Mouse (Mus musculus): Measurements from ENCODE around the gene Hlf.
A peak's percentile ranks its signal among the peaks of the same experiment; 100 is the strongest.

Gene Hlf

DNA sequence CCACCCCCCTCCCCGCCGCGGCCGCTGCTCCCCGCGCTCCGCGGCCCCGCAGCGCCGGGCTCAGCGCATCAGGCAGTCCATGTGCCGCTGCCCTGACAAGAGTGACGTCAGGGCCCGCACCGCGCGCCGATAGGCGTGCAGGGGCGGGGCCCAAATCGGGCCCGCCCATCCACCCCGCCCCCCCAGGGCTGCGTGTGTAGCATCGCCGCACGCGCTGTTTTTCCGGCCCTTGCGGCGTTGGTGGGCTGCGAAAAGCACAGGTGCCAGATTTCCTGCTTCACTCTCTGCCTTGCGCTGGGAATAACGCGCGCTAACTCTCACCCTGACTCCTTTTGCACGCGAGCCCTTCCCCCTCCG, at the start of gene Hlf:
Hlf (minus strand) TSS at position 79 of the 357 bp plus-strand sequence.
- DNase-seq (ENCODE audit: low spot score), result peak; percentile 96

GRCm38 (mm10) chr11:90438768-90439167, 48.1 kb upstream of the Hlf start:
- DNase-seq (ENCODE audit: low spot score), result no peak

DNA sequence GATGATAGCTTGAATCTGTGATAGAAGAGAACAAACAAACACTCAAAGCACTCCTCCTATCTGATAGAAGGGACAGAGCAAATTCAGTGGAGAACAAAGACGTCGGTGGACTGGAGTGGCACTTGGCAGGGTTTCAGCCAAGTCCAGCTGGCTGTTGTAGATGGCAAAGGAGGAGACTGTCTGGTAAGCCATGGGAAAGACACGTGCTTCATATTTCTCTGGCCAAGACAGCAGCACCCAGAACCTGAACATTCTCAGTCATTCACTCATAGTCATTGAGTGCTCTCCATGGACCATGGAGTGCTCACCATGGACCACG, 34.5 kb upstream of the Hlf start:
- DNase-seq (ENCODE audit: low spot score), result no peak

- no peak for DNase-seq (ENCODE audit: low spot score)
Measured at GRCm38 (mm10) chr11:90424334-90425206, 33.9 kb upstream of the Hlf start.

DNA sequence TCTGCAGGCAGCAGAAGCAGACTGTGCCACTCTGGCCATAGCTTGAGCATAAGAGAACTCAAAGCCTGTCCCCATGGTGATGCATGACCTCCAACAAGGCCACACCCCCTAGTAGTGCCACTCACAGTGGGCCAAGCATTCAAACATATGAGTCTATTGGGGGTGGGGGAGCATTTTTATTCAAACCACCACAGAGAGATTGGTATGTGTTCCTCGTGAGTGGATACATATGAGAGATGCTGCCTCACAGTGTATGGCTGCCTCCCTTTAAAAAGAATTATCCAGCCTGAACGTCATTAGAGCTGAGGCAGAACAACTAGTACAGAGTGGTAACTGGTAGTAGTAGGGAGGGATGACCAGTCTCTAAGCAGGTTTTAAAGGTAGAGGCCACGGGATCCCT, 33.2 kb upstream of the Hlf start:
- DNase-seq (ENCODE audit: low spot score), result no peak

- DNase-seq (ENCODE audit: low spot score), result no peak
Measured at GRCm38 (mm10) chr11:90419706-90420105, 29.0 kb upstream of the Hlf start.

DNA sequence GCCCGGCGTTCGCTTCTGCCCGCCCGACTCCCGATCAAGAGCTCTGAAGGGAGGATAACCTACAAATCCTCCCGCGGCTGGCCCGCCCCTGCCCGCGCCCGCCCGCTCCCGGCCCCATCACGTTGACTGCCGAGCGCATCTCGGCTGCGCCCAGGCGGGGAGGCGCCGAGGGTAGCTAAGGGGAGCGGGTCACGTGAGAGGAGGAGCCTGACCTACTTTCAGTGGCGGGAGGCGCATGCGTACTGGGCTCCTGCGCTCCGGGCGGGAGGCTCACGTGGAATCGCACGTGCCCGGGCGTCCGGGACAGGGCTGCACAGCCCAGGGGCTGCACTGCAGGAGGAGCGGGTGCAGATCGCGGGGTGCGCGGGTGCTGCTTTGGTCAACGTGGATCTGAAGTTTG, 27.2 kb upstream of the Hlf start:
- DNase-seq (ENCODE audit: low spot score), result peak; percentile 98

DNA sequence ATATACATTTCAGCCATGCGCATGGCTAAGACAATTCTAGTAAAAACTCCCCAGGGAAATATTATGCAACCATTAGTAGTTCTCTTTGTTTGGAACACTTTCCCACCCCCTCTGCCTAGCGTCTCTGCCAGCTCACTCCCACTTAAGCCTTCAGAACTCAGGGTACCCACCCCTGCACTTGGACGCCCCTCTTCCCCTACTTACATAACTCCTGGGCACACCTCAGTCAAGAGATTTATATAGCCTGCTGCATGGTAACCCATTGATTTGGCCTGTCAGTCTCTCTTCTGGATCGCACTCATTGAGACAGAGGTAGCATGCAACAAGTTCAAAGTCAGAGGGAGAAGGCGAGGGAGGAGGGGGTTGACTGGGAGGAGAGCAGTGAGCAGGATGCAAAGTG, 26.3 kb upstream of the Hlf start:
- DNase-seq (ENCODE audit: low spot score), result no peak

- DNase-seq (ENCODE audit: low spot score), result no peak
Measured at GRCm38 (mm10) chr11:90398850-90399249, 8.2 kb upstream of the Hlf start.

DNA sequence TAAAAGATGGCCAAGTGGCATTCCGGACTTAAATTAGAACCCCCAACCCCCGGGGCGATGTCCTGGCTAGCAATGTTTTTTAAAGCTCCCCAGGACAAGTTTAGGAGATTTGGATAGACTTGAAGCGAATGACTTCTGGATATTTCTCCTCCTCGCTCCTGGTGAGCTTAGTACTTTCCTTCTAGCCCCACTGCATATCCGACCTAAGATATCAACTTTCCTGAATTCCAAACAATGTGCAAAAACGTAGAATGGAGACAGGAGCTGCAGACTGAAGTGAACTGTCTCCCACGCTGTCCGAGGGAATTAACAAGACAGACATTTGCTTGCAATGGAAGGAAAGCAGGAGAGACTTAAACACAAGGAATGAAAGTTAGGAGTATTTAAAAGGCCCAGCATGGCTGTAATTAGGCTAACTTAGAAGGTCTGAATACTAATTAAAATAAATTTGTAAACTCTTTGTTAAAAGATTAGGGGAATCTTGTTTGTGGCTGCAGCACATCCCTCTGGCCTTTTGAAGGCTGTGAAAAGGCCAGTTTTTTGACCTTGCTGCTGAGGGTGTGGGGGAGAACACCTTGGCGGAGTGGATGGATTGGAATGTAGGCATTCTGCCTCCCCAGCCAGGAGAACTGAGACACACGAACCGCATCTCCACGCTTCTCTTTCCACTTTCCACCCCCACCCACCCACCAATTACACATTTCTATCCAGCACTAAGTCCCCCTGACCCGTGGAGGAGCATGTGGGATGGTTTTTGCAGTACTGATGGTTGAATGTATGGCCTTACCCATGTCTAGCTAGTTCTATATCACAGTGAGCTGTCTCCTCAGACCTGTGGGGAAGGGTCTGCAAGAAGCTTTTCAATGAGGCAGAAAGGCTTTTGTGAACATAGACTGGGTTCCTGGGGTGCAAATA, 833 bp upstream of the Hlf start:
- peak; percentile 43 for DNase-seq (ENCODE audit: low spot score)

DNA sequence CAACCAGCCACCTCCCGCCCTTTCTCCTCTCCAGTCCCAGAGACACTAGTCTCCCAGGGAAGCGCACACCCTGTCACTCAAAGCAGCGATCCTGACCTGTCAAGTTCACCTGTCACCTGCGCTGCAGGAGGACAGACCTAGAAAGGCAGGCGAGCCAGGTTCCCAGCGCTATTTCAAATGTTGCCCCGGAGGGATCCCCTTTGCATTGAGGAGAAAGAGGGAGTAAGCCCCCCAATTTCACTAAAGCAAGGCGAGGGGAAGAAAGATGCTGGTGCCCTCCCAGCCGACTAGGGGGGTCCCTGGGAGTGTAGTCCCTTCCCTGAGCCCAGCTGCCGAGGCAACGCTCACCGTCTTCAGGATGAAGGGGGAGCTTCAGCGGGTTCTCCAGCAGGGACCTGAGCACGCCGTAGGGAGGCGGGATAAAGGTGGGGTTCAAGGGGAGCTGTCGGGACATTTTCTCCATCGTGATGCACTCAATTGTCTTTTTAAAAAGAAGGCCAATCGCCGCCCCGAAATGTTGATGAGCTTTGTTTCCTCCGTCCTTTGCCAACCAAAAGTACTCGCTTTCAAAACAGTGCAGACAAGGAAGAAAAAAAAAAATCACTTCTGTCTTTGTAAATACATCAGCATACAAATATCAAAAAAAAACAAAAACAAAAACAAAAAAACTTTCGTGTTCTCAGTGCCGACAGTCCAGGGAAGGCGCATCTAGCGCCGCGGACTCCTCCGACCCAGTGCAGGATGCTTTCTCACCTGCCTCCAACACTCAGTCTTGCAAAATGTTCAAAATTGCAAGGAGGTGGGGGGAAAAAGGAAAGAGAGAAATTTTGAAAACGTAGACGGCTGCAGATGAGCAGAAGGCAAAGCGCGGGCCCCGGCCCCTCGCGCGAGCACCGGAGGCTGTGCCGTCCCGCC, 536 bp downstream of the Hlf start:
- peak; percentile 51 for DNase-seq (ENCODE audit: low spot score)

- DNase-seq (ENCODE audit: low spot score), result no peak
Measured at GRCm38 (mm10) chr11:90389174-90389901, 1.4 kb downstream of the Hlf start.

DNA sequence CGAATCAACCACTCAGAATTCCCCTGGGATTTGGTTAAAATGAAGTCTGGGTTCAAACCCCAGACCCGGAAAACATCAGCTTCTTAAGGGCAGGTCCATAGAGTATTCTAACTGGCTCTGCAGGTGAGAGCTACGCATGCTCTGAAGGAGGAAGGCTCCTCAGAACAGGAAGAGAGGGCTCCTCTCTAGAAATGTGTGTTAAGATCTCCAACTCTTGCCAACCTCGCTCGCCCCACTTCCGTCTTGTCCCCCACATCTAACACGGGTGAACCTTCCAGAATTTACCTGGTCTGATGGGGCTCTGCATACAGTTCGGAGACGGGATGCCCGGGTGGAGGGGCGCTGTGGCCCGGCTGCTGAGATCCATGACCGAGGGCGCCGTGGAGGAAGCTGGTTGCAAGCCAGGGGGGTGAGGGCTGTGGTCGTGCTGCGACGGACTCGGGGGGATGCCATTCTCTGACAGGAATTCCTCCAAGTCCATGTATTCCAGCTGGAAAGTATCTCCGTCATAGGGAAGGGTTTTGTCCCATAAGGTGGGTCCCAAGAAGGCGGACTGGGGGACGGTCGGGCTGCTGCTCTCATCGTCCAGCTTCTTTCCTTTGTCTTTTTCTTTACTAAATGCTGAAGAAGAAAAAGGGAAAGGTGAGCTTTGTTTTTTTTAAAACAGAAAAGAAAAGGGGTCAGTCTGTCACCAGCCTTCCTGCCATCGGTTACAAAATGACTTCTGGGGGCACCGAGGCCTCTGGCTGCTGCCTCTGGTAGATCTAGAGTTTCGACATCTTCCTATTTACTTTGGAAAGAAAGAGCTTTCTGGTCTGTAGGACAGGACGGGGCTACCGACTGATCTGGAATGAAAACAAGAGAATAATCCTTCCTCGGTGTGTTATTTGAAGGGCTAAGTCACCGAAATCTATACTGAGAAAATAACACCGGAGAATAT, 2.9 kb downstream of the Hlf start:
- DNase-seq (ENCODE audit: low spot score), result no peak

GRCm38 (mm10) chr11:90382005-90382611, 8.6 kb downstream of the Hlf start:
- DNase-seq (ENCODE audit: low spot score), result no peak

DNA sequence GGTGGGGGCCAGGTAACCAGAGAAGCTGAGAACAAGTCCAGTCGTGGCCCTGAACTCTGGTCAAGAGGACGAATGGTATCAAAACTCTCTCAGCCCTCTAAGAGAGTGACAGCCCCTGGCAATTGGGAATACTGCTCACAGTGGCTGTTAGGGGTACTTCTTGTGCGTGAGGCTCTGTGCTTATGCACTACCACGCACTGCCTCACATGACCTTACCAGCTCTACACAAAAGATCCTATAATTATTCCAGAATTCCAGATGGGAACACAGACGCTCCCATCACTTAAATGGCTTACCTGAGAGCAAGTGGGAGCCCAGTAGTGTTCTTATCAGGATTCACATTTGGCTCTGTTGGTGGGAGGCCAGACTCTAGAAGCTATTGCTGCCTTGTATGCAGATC, 9.6 kb downstream of the Hlf start:
- peak; percentile 45 for DNase-seq (ENCODE audit: low spot score)

DNA sequence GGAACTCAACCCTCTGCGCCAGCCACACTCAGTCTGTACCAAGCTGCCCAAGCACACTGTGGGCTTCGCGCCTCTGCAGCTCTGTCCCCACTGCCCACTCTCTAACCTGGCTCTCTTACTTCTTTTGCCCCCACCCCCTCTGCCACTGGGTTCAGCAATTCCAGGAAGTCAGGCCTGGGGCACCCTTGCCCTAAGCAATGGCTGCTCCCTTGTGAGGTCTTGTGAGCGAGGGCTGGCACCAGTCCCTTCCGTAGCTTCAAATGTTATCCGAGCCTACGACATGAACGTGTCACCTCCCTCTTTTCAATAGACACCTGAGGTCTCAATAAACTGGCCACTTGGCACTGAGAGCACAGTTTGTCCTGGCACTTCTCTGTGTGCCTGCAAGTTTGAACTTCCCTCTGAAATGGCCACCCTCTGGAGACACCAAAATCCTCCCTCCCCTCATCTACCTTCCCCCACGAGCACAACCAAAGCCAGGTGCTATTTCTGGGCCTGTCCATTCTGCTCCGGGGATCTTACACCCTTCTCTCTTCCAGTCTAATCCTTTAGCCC, 10.5 kb downstream of the Hlf start:
- no peak for DNase-seq (ENCODE audit: low spot score)

DNA sequence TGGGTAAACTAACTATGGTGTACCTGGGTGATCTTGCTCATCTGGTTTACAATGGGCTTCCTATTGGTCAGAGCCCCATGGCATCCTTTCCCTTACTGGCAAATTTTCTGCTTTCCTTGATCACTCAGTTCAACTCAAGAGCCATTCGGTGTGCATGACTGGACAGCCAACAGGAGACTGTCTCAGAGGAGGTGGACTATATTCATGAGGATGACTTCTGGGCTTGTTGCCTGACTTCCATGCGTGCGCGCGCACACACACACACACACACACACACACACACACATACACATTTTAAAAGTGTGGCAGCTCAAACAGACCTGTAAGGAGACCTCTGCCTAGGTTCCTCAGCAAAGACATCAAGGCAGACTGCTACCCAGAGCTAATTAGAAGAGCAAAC, 12.7 kb downstream of the Hlf start:
- no peak for DNase-seq (ENCODE audit: low spot score)

DNA sequence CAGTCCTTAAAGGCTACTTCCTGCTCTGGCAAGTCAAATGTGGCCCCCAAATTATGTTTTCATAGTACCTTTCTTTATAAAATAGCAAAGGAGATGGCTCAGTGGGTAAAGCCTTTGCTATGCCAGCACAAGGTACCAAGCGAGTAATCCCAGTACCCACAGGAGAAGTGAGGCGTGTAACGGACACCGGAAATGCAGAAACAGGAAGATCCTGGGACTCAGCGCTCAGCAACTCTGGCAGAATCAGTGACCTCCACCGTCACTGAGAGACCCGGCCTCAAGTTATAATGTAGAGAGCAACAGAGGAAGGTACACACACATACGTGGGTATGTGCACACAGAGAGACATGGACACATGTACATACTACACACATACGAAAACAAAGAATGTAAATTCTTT, 14.3 kb downstream of the Hlf start:
- no peak for DNase-seq (ENCODE audit: low spot score)

DNA sequence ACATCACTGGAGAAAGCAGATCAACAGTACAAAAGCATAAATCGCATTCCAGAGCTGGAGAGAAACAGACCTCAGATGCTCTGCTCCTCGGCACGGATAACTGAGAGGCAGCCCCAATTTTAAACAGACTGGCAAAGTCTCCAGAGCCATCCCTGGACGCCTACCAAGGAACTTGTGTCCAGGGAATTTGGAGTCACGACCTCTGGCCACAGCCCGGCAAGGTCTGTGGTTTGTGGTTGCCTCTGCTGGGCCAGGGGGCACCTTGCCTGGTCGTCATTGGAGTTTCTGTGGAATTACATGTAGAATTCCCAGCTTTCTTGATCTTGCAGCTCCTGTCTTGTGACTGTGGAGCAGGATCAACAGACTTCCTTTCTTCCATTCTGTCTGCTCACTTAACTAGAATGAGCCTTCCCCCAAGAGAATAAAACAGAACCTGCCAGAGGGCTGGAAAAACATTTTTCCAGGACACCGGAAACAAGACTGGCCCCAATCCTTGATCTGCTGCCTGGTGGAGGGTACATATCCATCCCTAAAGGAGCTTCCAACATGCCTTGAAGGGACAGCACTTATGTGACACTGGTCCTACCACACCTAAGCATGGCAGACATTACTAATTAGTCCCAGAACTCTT, 19.1 kb downstream of the Hlf start:
- no peak for DNase-seq (ENCODE audit: low spot score)
